Mouse (Mus musculus) limb, embryonic 14.5 days (tissue): ENCODE measurements at regions not wholly inside any gene's neighbourhood (a gene's known extent, or its start where the extent isn't known, plus 50 kb on each side); places are given as distances from the start of the nearest gene placed in this dataset.
A peak's percentile ranks its signal among the peaks of the same experiment; 100 is the strongest.

Experiments used
- ATAC-seq: fragments of 200-750 bp; cut with Nextera tagmentation; 2 replicates; pipeline ENCODE4 v1.8.0; 2017; ENCODE audit warnings: low read depth, moderate number of reproducible peaks, moderate TSS enrichment; ENCODE audit not compliant: low FRiP score
- DNase-seq: peaks from one replicate; pipeline ENCODE4 v3.0.0-alpha.2; 2015; ENCODE audit warnings: low spot score
- H3K27ac ChIP-seq: fragments of 300-500 bp; sonication (generic); replicated peaks from 2 replicates; pipeline ENCODE4 v1.5.1; 2014; ENCODE audit warnings: low read depth, mild to moderate bottlenecking, low read length, moderate library complexity, mixed read lengths
- H3K27me3 ChIP-seq: fragments of 300-500 bp; sonication (generic); 2 replicates; pipeline ENCODE4 v1.6.1; 2014; ENCODE audit warnings: low read length, mixed read lengths; ENCODE audit not compliant: control insufficient read depth, insufficient read depth
- H3K36me3 ChIP-seq: fragments of 300-500 bp; sonication (generic); 2 replicates; pipeline ENCODE4 v1.6.1; 2014; ENCODE audit warnings: mild to moderate bottlenecking, low read length, moderate library complexity, mixed read lengths; ENCODE audit not compliant: control insufficient read depth, insufficient read depth
- H3K4me1 ChIP-seq: fragments of 300-500 bp; sonication (generic); 2 replicates; pipeline ENCODE4 v1.6.1; 2014; ENCODE audit warnings: antibody characterized with exemption, low read length, mixed read lengths; ENCODE audit not compliant: control insufficient read depth, insufficient read depth
- H3K4me2 ChIP-seq: fragments of 300-500 bp; sonication (generic); replicated peaks from 2 replicates; pipeline ENCODE4 v1.6.1; 2014; ENCODE audit warnings: low read depth, mild to moderate bottlenecking, low read length, moderate library complexity; ENCODE audit not compliant: severe bottlenecking
- H3K4me3 ChIP-seq: fragments of 300-500 bp; sonication (generic); replicated peaks from 2 replicates; pipeline ENCODE4 v1.5.1; 2014; ENCODE audit warnings: low read length
- H3K9ac ChIP-seq: fragments of 300-500 bp; sonication (generic); 2 replicates; pipeline ENCODE4 v1.6.1; 2014; ENCODE audit warnings: mild to moderate bottlenecking, low read depth, low read length, moderate library complexity; ENCODE audit not compliant: severe bottlenecking
- H3K9me3 ChIP-seq: fragments of 300-500 bp; sonication (generic); 2 replicates; pipeline ENCODE4 v1.6.1; 2016; ENCODE audit warnings: low read length; ENCODE audit not compliant: control insufficient read depth
- POLR2A ChIP-seq: fragments of 200-500 bp; IDR thresholded peaks from 2 replicates; pipeline ENCODE4 v1.8.0; 2012; ENCODE audit warnings: inconsistent platforms, mild to moderate bottlenecking, moderate library complexity, borderline replicate concordance; ENCODE audit not compliant: insufficient read depth, insufficient read length; ENCODE audit errors: extremely low read depth
- WGBS: fragments of 180-500 bp; shearing (Covaris S2); extraction: QIAGEN DNeasy Blood & Tissue Kit; methylation state at CpG from one replicate; pipeline ENCODE4 v1.1.7; 2014; 5-methylcytosine and 5-hydroxymethylcytosine counted together

- Histone ChIP-seq H3K9me3 (no peaks in the 10 kb centered on the region), H3K4me2 (no peak overlapping the region), H3K4me1 (0 out of 2 replicates have a peak, but pooled peaks cover 5% of the 10 kb centered on the region), H3K27me3 (no peaks in the 10 kb centered on the region), H3K9ac (no peak overlapping the region), H3K4me3 (no peak overlapping the region), H3K27ac (no peak overlapping the region), H3K36me3 (no peaks in the 10 kb centered on the region)
- ATAC-seq (peak; percentile 53), DNase-seq (no peak)
- WGBS: 37% methylated on average over 6 of the region's 6 CpGs
- no peak for TF ChIP-seq POLR2A
Observed at GRCm38 (mm10) chr13:101547887-101548286, 220.1 kb downstream of the Pik3r1 start.

GRCm38 (mm10) chr13:101547365-101547764, 220.7 kb downstream of the Pik3r1 start:
- Histone ChIP-seq H3K9me3 (no peaks in the 10 kb centered on the region), H3K4me3 (no peak overlapping the region), H3K4me1 (0 out of 2 replicates have a peak, but pooled peaks cover 5% of the 10 kb centered on the region), H3K27ac (no peak overlapping the region), H3K36me3 (no peaks in the 10 kb centered on the region), H3K4me2 (no peak overlapping the region), H3K9ac (no peak overlapping the region), H3K27me3 (no peaks in the 10 kb centered on the region)
- WGBS: 86% methylated on average over 2 of the region's 2 CpGs
- no peak for TF ChIP-seq POLR2A
- ATAC-seq (no peak), DNase-seq (no peak)

GRCm38 (mm10) chr13:101545344-101546181, 222.5 kb downstream of the Pik3r1 start:
- no peak for DNase-seq
- no peaks in the 10 kb centered on the region for H3K36me3 ChIP-seq
- H3K27me3 ChIP-seq: no peaks in the 10 kb centered on the region
- 0 out of 2 replicates have a peak, but pooled peaks cover 7% of the 10 kb centered on the region for H3K4me1 ChIP-seq
- no peak for TF ChIP-seq POLR2A
- H3K4me2 ChIP-seq: no peak overlapping the region
- no peak overlapping the region for H3K9ac ChIP-seq
- H3K9me3 ChIP-seq: no peaks in the 10 kb centered on the region
- no peak for ATAC-seq
- no peak overlapping the region for H3K27ac ChIP-seq
- 36% methylated on average over 6 of the region's 6 CpGs for WGBS
- H3K4me3 ChIP-seq: no peak overlapping the region

- Histone ChIP-seq H3K27ac (no peak overlapping the region), H3K4me1 (0 out of 2 replicates have a peak, but pooled peaks cover 5% of the 10 kb centered on the region), H3K9me3 (no peaks in the 10 kb centered on the region), H3K9ac (no peak overlapping the region), H3K4me3 (no peak overlapping the region), H3K4me2 (no peak overlapping the region), H3K27me3 (no peaks in the 10 kb centered on the region), H3K36me3 (no peaks in the 10 kb centered on the region)
- WGBS: 40% methylated on average over 14 of the region's 14 CpGs
- TF ChIP-seq POLR2A: no peak
- DNase-seq (peak; percentile 11), ATAC-seq (no peak)
Observed at GRCm38 (mm10) chr13:101540391-101541191, 227.4 kb downstream of the Pik3r1 start.

GRCm38 (mm10) chr13:101538110-101538509, 229.9 kb downstream of the Pik3r1 start:
- 87% methylated on average over 1 of the region's 1 CpGs for WGBS
- H3K4me2 ChIP-seq: no peak overlapping the region
- no peaks in the 10 kb centered on the region for H3K36me3 ChIP-seq

More at GRCm38 (mm10) chr13:101538110-101538509, 229.9 kb downstream of the Pik3r1 start:
- ATAC-seq (no peak), DNase-seq (no peak)
- Histone ChIP-seq H3K9ac (no peak overlapping the region), H3K4me3 (no peak overlapping the region), H3K27me3 (no peaks in the 10 kb centered on the region), H3K9me3 (no peaks in the 10 kb centered on the region), H3K27ac (no peak overlapping the region), H3K4me1 (0 out of 2 replicates have a peak, but pooled peaks cover 4% of the 10 kb centered on the region)
- TF ChIP-seq POLR2A: no peak
